Mouse (Mus musculus): Measurements from ENCODE around the gene Stx5a.

- no peak for TF ChIP-seq CTCF (IDR thresholded peaks at IDR 0.05; ENCODE audit: low read depth, low read length)
- TF ChIP-seq POLR2A (IDR thresholded peaks at IDR 0.05; ENCODE audit: extremely low read depth, insufficient read depth, low read length): no peak
Measured at GRCm38 (mm10) chr19:8722559-8722906, 18.7 kb upstream of the Stx5a start.
